Mouse (Mus musculus): ENCODE measurements at regions not wholly inside any gene's neighbourhood (a gene's known extent, or its start where the extent isn't known, plus 50 kb on each side); places are given as distances from the start of the nearest gene placed in this dataset.

- Histone ChIP-seq H3K4me1 (replicated peaks; ENCODE audit: control insufficient read depth in 2 of 2, insufficient read depth in 2 of 2, low read length in 1 of 2) (peaks cover 0 to 7% of the 10 kb centered on the region in 2 experiments; a peak in 2 of 4 replicates), H3K4me3 (ENCODE audit: insufficient read depth in 1 of 2, low read depth in 2 of 2, low read length in 2 of 2) (no peak overlapping the region), H3K4me2 (ENCODE audit: low read depth) (no peak overlapping the region), H3K9ac (replicated peaks) (no peak overlapping the region), H3K9me3 (ENCODE audit: control insufficient read depth, low read length) (no peaks in the 10 kb centered on the region), H3K27me3 (ENCODE audit: control insufficient read depth, insufficient read depth, low read length) (no peaks in the 10 kb centered on the region), H3K36me3 (replicated peaks; ENCODE audit: control insufficient read depth, insufficient read depth, low read depth) (no peaks in the 10 kb centered on the region), H3K27ac (no peak overlapping the region)
- DNase-seq (ENCODE audit: low read depth in 3 of 3, low spot score in 3 of 3): no peak
- WGBS (ENCODE audit: insufficient replicate concordance): 59% methylated on average over 2 of the region's 2 CpGs
- TF ChIP-seq CTCF (IDR thresholded peaks at IDR 0.05; ENCODE audit: low read depth) (no peak), EP300 (IDR thresholded peaks at IDR 0.05; ENCODE audit: low read depth) (no peak)
- ATAC-seq (ENCODE audit: insufficient read depth): no peak
Measured at GRCm38 (mm10) chr2:21976831-21977230, 250.5 kb upstream of the Myo3a start.

- H3K9ac ChIP-seq (replicated peaks): no peak overlapping the region
- ATAC-seq (ENCODE audit: insufficient read depth): no peak
- H3K9me3 ChIP-seq (ENCODE audit: control insufficient read depth, low read length): no peaks in the 10 kb centered on the region
- H3K27me3 ChIP-seq (ENCODE audit: control insufficient read depth, insufficient read depth, low read length): no peaks in the 10 kb centered on the region
- no peak overlapping the region for H3K4me2 ChIP-seq (ENCODE audit: low read depth)
- DNase-seq (ENCODE audit: low read depth in 3 of 3, low spot score in 3 of 3): no peak
- H3K4me3 ChIP-seq (ENCODE audit: insufficient read depth in 1 of 2, low read depth in 2 of 2, low read length in 2 of 2): no peak overlapping the region
- H3K36me3 ChIP-seq (replicated peaks; ENCODE audit: control insufficient read depth, insufficient read depth, low read depth): no peaks in the 10 kb centered on the region
- TF ChIP-seq EP300 (IDR thresholded peaks at IDR 0.05; ENCODE audit: low read depth) (no peak), CTCF (IDR thresholded peaks at IDR 0.05; ENCODE audit: low read depth) (no peak)
- peaks cover 0 to 4% of the 10 kb centered on the region in 2 experiments; a peak in 1 of 4 replicates for H3K4me1 ChIP-seq (replicated peaks; ENCODE audit: control insufficient read depth in 2 of 2, insufficient read depth in 2 of 2, low read length in 1 of 2)
- H3K27ac ChIP-seq: no peak overlapping the region
- WGBS (ENCODE audit: insufficient replicate concordance): 68% methylated on average over 9 of the region's 9 CpGs
Measured at GRCm38 (mm10) chr2:21980177-21980576, 247.1 kb upstream of the Myo3a start.

GRCm38 (mm10) chr2:22024438-22024837 is 202.9 kb upstream of the Myo3a start:
- Histone ChIP-seq H3K27me3 (ENCODE audit: control insufficient read depth, insufficient read depth, low read length) (no peaks in the 10 kb centered on the region), H3K4me2 (ENCODE audit: low read depth) (no peak overlapping the region), H3K9me3 (ENCODE audit: control insufficient read depth, low read length) (no peaks in the 10 kb centered on the region), H3K36me3 (replicated peaks; ENCODE audit: control insufficient read depth, insufficient read depth, low read depth) (no peaks in the 10 kb centered on the region), H3K4me3 (ENCODE audit: insufficient read depth in 1 of 2, low read depth in 2 of 2, low read length in 2 of 2) (no peak overlapping the region), H3K9ac (replicated peaks) (no peak overlapping the region), H3K4me1 (replicated peaks; ENCODE audit: control insufficient read depth in 2 of 2, insufficient read depth in 2 of 2, low read length in 1 of 2) (no peaks in the 10 kb centered on the region), H3K27ac (no peak overlapping the region)
- DNase-seq (ENCODE audit: low read depth in 3 of 3, low spot score in 3 of 3): no peak
- TF ChIP-seq CTCF (IDR thresholded peaks at IDR 0.05; ENCODE audit: low read depth) (no peak), EP300 (IDR thresholded peaks at IDR 0.05; ENCODE audit: low read depth) (no peak)
- WGBS (ENCODE audit: insufficient replicate concordance): 60% methylated on average over 2 of the region's 2 CpGs
- no peak for ATAC-seq (ENCODE audit: insufficient read depth)

- H3K27ac ChIP-seq: no peak overlapping the region
- no peaks in the 10 kb centered on the region for H3K9me3 ChIP-seq (ENCODE audit: control insufficient read depth, low read length)
- no peak for ATAC-seq (ENCODE audit: insufficient read depth)
- H3K4me1 ChIP-seq (replicated peaks; ENCODE audit: control insufficient read depth in 2 of 2, insufficient read depth in 2 of 2, low read length in 1 of 2): no peaks in the 10 kb centered on the region
- H3K4me3 ChIP-seq (ENCODE audit: insufficient read depth in 1 of 2, low read depth in 2 of 2, low read length in 2 of 2): no peak overlapping the region
- DNase-seq (ENCODE audit: low read depth in 3 of 3, low spot score in 3 of 3): no peak
- TF ChIP-seq CTCF (IDR thresholded peaks at IDR 0.05; ENCODE audit: low read depth) (no peak), EP300 (IDR thresholded peaks at IDR 0.05; ENCODE audit: low read depth) (no peak)
- H3K9ac ChIP-seq (replicated peaks): no peak overlapping the region
- no peak overlapping the region for H3K4me2 ChIP-seq (ENCODE audit: low read depth)
- WGBS (ENCODE audit: insufficient replicate concordance): 47% methylated on average over 1 of the region's 1 CpGs
- H3K36me3 ChIP-seq (replicated peaks; ENCODE audit: control insufficient read depth, insufficient read depth, low read depth): no peaks in the 10 kb centered on the region
- H3K27me3 ChIP-seq (ENCODE audit: control insufficient read depth, insufficient read depth, low read length): no peaks in the 10 kb centered on the region
Measured at GRCm38 (mm10) chr2:22026794-22027193, 200.5 kb upstream of the Myo3a start.

- Histone ChIP-seq H3K4me1 (replicated peaks; ENCODE audit: control insufficient read depth in 2 of 2, insufficient read depth in 2 of 2, low read length in 1 of 2) (no peaks in the 10 kb centered on the region), H3K27ac (no peak overlapping the region), H3K4me2 (ENCODE audit: low read depth) (no peak overlapping the region), H3K9me3 (ENCODE audit: control insufficient read depth, low read length) (no peaks in the 10 kb centered on the region), H3K4me3 (ENCODE audit: insufficient read depth in 1 of 2, low read depth in 2 of 2, low read length in 2 of 2) (no peak overlapping the region), H3K27me3 (ENCODE audit: control insufficient read depth, insufficient read depth, low read length) (no peaks in the 10 kb centered on the region), H3K9ac (replicated peaks) (no peak overlapping the region), H3K36me3 (replicated peaks; ENCODE audit: control insufficient read depth, insufficient read depth, low read depth) (no peaks in the 10 kb centered on the region)
- TF ChIP-seq CTCF (IDR thresholded peaks at IDR 0.05; ENCODE audit: low read depth): no peak
- no peak for TF ChIP-seq EP300 (IDR thresholded peaks at IDR 0.05; ENCODE audit: low read depth)
- WGBS (ENCODE audit: insufficient replicate concordance): 32% methylated on average over 1 of the region's 1 CpGs
- ATAC-seq (ENCODE audit: insufficient read depth) (no peak), DNase-seq (ENCODE audit: low read depth in 3 of 3, low spot score in 3 of 3) (no peak)
Measured at GRCm38 (mm10) chr2:22028569-22028968, 198.7 kb upstream of the Myo3a start.

Data from liver, embryonic 14.5 days (tissue).